Mouse (Mus musculus) intestine, embryonic 16.5 days (tissue): ENCODE results near the gene Fto. TPM values are rescaled to one million over a fixed set of nuclear protein-coding genes. Genes with fewer than 3 reads are reported as not detected.
A peak's percentile ranks its signal among the peaks of the same experiment; 100 is the strongest.

Experiments
- ATAC-seq: fragments of 200-750 bp; cut with Nextera tagmentation; 2 replicates; pipeline ENCODE4 v1.8.0; 2017; ENCODE audit warnings: moderate TSS enrichment, moderate library complexity
- H3K27ac ChIP-seq: fragments of 300-500 bp; sonication (generic); 2 replicates; pipeline ENCODE4 v1.5.1; 2014; ENCODE audit warnings: mild to moderate bottlenecking, low read length
- H3K27me3 ChIP-seq: fragments of 300-500 bp; sonication (generic); replicated peaks from 2 replicates; pipeline ENCODE4 v1.6.1; 2014; ENCODE audit warnings: low read length, control low read depth, mixed read lengths; ENCODE audit not compliant: control insufficient read depth, insufficient read depth
- H3K36me3 ChIP-seq: fragments of 300-500 bp; sonication (generic); 2 replicates; pipeline ENCODE4 v1.6.1; 2014; ENCODE audit warnings: low read length, control low read depth; ENCODE audit not compliant: control insufficient read depth, insufficient read depth
- H3K4me1 ChIP-seq: fragments of 300-500 bp; sonication (generic); 2 replicates; pipeline ENCODE4 v1.6.1; 2014; ENCODE audit warnings: low read length, control low read depth, mixed read lengths; ENCODE audit not compliant: control insufficient read depth, insufficient read depth
- H3K4me2 ChIP-seq: fragments of 300-500 bp; sonication (generic); 2 replicates; pipeline ENCODE4 v1.6.1; 2014; ENCODE audit warnings: low read depth, low read length, control low read depth
- H3K4me3 ChIP-seq: fragments of 300-500 bp; sonication (generic); 2 replicates; pipeline ENCODE4 v1.5.1; 2014; ENCODE audit warnings: mild to moderate bottlenecking, low read length
- H3K9ac ChIP-seq: fragments of 300-500 bp; sonication (generic); 2 replicates; pipeline ENCODE4 v1.6.1; 2014; ENCODE audit warnings: low read depth, low read length
- H3K9me3 ChIP-seq: fragments of 300-500 bp; sonication (generic); 2 replicates; pipeline ENCODE4 v1.6.1; 2016; ENCODE audit warnings: low read length, control low read depth; ENCODE audit not compliant: control insufficient read depth
- WGBS: fragments of 180-500 bp; shearing (Covaris S2); extraction: QIAGEN DNeasy Blood & Tissue Kit; methylation state at CpG from one replicate; pipeline ENCODE4 v1.1.7; 2014; 5-methylcytosine and 5-hydroxymethylcytosine counted together
- polyA plus RNA-seq: library from polyadenylated mRNA; unstranded; fragments of >200 nt; fragmentation: Nextera tagmentation; extraction: Ambion mirVana; gene quantifications from 2 replicates; pipeline ENCODE4 v1.2.1, GENCODE M21; 2015

Fto gene
- polyA plus RNA-seq, 1 experiment from 2014 or later: 58.1 TPM

DNA sequence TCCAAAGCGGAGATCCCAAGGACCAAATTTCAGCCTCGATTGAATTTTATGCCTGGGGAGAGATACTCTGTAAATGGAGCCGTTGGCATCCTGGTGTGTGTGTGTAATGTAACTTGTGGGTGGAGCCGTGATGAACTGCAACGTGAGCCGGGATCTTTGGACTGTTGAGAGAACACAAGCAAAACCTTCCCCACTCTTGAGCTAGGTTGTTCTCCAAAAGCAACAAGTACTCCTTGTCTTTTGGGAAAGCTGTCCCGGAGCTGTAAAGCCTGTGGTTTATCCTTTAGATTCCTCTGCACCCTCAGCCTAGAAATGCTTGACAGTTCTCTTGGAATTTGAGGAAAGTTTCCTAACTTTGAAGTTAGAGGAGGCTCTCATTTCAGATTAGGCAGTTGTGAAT lies 78.9 kb downstream of the Fto start:
- no peak for ATAC-seq
- Histone ChIP-seq H3K4me1 (0 out of 2 replicates have a peak, but pooled peaks cover 4% of the 10 kb centered on the region), H3K36me3 (no peaks in the 10 kb centered on the region), H3K27ac (no peak overlapping the region), H3K9ac (no peak overlapping the region), H3K4me3 (no peak overlapping the region), H3K4me2 (no peak overlapping the region), H3K27me3 (no peaks in the 10 kb centered on the region), H3K9me3 (no peaks in the 10 kb centered on the region)
- 54% methylated on average over 7 of the region's 7 CpGs for WGBS

DNA sequence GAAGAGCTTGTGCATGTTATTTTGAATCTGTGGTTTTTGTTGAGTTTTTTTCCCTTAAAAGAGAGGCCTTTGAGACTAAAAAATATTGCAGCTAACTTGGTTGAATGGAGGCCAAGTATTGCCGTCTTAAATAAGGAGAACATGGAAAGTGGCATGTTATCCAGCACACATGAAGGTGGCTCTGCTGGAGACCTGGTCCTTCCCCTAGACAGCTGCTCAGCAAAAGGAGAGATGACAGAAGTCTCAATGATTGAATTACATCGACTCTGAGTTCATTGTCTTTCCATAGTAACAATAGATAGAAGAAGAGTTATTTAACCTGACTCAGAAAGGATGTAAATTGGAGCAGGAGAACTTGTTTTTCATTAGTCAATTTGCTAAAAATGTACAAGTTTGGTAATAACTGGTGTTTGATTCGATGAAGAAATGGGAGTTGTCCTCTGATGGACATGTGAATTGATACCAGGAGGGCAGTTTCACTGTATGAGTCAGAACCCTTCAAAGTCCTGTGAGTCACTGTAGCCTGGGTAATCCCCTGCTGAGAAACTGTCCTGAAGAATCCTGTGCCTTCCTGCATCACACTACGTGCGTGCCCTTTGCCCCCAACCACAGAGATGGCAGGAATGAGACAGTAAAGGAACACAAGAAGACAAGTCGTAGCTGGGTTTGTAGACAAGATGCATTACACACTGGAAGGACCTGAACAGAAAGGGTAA lies 82.2 kb downstream of the Fto start:
- WGBS: 76% methylated on average over 6 of the region's 6 CpGs
- Histone ChIP-seq H3K4me1 (no peaks in the 10 kb centered on the region), H3K36me3 (no peaks in the 10 kb centered on the region), H3K9ac (no peak overlapping the region), H3K4me2 (no peak overlapping the region), H3K27me3 (no peaks in the 10 kb centered on the region), H3K4me3 (no peak overlapping the region), H3K27ac (no peak overlapping the region), H3K9me3 (no peaks in the 10 kb centered on the region)
- peak; percentile 88 for ATAC-seq

DNA sequence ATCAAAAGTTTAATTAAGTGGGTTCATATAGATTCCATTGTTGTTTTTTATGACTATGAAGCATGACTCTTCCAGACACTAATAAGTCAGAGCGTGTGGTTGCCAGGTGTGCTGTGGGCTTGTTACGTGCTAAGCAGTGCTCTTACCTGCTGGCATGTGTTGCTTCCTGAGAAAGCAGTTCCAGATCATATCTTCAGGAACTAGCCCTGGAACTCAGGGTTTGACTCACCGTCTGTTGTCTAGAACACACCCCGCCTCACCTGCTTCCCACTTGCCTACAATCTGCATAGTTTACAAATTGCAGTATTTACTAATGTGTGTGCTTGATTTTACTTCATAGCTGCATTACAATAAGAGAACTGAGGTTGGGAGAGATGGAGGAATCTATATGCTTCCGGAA lies 84.7 kb downstream of the Fto start:
- H3K27ac ChIP-seq: no peak overlapping the region
- no peak overlapping the region for H3K9ac ChIP-seq
- H3K27me3 ChIP-seq: no peaks in the 10 kb centered on the region
- peaks cover 5% of the 10 kb centered on the region for H3K4me1 ChIP-seq
- no peak overlapping the region for H3K4me3 ChIP-seq
- no peaks in the 10 kb centered on the region for H3K36me3 ChIP-seq
- H3K4me2 ChIP-seq: no peak overlapping the region
- no peaks in the 10 kb centered on the region for H3K9me3 ChIP-seq
- WGBS: 94% methylated on average over 5 of the region's 5 CpGs
- ATAC-seq: no peak

DNA sequence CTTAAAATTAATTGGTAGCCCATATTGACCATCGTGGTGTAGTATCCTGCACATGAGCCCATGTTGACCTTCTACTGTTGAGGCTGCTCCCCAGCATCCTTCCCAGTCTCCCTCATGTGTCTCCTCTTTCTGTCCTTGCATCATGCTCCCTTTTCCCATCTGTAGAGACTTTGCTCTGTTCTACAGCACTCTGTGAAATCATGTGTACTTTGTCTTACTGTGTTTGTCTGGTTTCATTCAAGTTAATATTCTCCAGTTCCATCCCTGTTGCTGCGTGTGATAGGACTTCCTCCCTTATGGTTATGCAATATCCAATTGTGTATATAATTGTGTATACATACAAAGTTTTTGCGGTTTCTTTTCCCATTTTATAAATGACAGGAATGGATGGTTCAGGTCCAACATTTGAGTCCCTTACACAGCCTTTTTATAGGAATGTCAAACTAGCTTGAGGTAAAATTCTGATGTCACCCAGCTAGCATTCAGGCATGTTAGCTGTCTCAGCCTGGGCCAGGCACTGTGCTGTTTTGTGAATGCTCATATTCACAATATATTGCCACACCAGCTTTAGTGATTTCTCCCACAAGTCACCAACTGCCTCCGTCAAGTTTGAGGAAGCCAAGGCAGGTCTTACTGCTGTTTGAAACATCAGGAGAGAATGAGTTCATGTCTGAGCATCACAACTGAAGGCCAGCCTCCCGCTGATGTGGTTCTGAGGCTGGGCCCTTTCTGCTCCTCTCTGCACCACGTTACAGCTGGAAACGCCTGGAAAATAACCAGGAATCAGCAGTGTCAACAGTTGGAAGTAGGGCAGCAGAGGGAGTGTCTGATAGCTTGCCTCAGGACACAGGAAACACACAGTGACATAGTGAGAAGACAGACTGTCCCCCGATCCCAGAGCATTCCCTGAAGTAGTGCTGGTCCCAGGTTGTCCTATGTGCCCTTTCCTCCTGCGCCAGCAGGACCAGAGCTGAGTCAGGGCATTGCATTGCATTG lies 90.0 kb downstream of the Fto start:
- ATAC-seq: peak; percentile 35
- no peak overlapping the region; the same call in 1 of the 2 replicates for H3K27ac ChIP-seq
- 71% methylated on average over 9 of the region's 9 CpGs for WGBS
- H3K4me1 ChIP-seq: peaks cover 25% of the 10 kb centered on the region
- no peak overlapping the region for H3K9ac ChIP-seq
- no peaks in the 10 kb centered on the region for H3K27me3 ChIP-seq
- H3K4me3 ChIP-seq: no peak overlapping the region
- H3K9me3 ChIP-seq: no peaks in the 10 kb centered on the region
- no peak overlapping the region for H3K4me2 ChIP-seq
- no peaks in the 10 kb centered on the region for H3K36me3 ChIP-seq

DNA sequence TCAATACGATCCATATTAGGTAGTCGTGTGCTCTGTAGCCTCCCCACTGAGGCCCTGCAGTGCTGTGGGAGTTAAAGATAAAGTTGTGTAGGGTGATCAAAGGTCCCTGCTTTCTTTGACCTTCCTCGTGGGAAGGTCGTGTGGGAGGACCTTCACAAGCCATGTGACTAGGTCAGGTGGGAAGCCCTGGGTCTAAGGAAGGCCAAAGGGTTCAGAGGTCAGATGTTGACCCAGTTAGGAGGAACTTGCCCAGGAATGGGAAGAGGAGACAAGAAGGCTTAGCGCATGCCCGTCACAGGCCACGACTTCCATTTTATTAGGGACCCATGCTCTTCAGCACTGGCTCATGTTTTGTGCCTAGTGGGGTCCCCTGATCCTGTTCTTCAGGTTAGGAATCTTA lies 91.0 kb downstream of the Fto start:
- Histone ChIP-seq H3K4me2 (no peak overlapping the region), H3K27me3 (no peaks in the 10 kb centered on the region), H3K4me3 (no peak overlapping the region), H3K9ac (no peak overlapping the region), H3K36me3 (no peaks in the 10 kb centered on the region), H3K27ac (no peak overlapping the region), H3K4me1 (peaks cover 32% of the 10 kb centered on the region), H3K9me3 (no peaks in the 10 kb centered on the region)
- ATAC-seq: no peak
- 86% methylated on average over 7 of the region's 7 CpGs for WGBS

DNA sequence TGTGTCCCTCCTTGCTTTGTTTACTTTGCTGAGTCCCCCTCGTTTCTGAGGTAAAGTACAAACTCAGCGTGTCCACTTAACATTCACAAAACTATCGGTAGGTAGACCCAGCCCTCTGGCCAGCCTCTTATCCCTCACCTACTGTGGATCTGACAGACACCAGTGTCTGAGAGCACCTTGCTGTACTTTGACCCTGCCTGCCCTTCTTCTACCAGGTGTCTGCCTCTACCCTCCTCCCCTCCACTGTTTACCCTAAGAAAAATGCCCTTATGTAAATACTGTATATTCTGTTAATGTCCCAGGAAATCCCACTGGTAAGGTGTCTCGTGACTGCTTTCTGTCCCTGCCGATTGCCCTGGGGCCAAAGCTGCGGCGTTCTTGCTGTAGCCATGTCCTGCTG lies 91.8 kb downstream of the Fto start:
- WGBS: 47% methylated on average over 7 of the region's 7 CpGs
- H3K36me3 ChIP-seq: no peaks in the 10 kb centered on the region
- H3K9me3 ChIP-seq: no peaks in the 10 kb centered on the region
- no peak overlapping the region for H3K4me2 ChIP-seq
- no peak overlapping the region for H3K9ac ChIP-seq
- no peaks in the 10 kb centered on the region for H3K27me3 ChIP-seq
- H3K4me3 ChIP-seq: no peak overlapping the region
- peaks cover 32% of the 10 kb centered on the region for H3K4me1 ChIP-seq
- H3K27ac ChIP-seq: no peak overlapping the region
- ATAC-seq: peak; percentile 72

DNA sequence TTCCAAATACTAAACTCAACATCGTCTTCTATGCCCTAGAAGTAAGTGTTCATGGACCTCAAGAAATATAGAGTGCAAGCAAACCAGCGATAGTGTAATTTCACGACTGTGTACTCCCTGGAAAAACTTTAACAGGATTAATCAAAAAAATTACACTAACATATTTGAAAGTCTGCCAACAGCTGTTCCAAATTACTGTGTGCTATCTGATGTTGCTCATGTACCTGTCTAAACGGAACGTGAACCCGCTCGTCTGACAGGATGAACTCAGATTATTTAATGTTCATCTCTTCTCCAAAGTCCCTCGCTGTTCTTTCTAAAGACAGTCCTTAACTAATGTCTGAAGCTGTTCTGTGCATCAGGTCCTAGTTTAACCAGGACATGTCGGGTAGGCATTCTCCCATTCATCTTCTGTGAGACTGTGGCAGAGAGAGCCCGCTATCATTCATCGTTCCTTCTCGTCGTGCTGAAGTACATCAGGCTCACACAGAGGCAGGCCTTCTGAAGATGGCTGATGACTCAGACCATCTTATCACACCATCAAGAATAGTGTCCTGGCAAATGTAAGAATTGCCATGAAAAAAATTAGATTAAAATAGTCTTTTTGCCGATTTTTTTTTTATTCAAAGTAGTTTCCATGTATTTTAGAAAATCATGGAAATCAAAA lies 93.4 kb downstream of the Fto start:
- Histone ChIP-seq H3K9ac (no peak overlapping the region), H3K4me2 (no peak overlapping the region), H3K4me1 (peaks cover 32% of the 10 kb centered on the region), H3K36me3 (no peaks in the 10 kb centered on the region), H3K27me3 (no peaks in the 10 kb centered on the region), H3K4me3 (no peak overlapping the region), H3K27ac (no peak overlapping the region), H3K9me3 (no peaks in the 10 kb centered on the region)
- no peak for ATAC-seq
- 76% methylated on average over 14 of the region's 14 CpGs for WGBS

DNA sequence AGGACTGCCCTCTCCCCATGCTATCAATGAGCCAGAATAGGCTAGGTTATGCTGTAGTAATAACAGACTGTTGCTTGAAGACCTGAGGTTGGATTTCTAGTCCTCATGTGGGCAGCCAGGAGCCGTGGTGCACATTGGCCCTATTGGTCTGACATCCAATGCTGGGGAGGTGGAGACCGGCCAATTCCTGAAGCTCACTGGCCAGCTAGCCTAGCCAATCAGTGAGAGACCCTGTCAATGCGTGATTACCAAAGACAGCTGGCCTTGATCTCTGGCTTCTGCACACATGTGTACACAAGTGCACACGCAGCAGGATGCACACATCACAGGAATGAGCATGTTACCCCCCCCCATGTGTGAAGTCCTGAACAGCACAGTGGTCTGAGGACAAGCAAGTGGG lies 94.6 kb downstream of the Fto start:
- Histone ChIP-seq H3K4me2 (no peak overlapping the region), H3K9me3 (no peaks in the 10 kb centered on the region), H3K4me3 (no peak overlapping the region), H3K9ac (no peak overlapping the region), H3K27ac (no peak overlapping the region), H3K4me1 (peaks cover 27% of the 10 kb centered on the region), H3K27me3 (no peaks in the 10 kb centered on the region), H3K36me3 (no peaks in the 10 kb centered on the region)
- 79% methylated on average over 4 of the region's 4 CpGs for WGBS
- 0 out of 2 replicates have a peak, but pooled peaks have one; percentile 12 for ATAC-seq

DNA sequence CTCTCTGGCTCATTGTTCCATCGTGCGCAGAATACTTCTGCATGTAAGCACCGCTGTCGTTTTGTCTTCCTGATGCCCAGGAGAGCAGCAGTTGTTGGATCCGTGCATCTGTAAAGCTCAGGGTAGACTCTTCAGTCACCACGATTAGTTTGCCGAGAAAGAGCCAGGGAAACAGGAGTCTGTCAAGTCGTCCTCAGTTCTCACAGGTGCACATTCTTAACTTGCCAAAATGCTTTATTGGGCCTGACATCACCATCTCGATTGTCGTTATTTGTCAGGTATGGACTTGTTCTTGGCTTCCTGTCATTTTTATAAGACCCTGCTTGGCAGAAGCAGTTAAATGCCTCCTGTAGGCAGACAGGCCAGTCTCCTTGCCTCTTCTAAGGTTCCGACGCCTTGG lies 96.7 kb downstream of the Fto start:
- no peak overlapping the region for H3K9ac ChIP-seq
- peaks cover 16% of the 10 kb centered on the region for H3K4me1 ChIP-seq
- no peak overlapping the region for H3K4me3 ChIP-seq
- H3K27me3 ChIP-seq: no peaks in the 10 kb centered on the region
- H3K4me2 ChIP-seq: no peak overlapping the region
- ATAC-seq: no peak
- H3K36me3 ChIP-seq: no peaks in the 10 kb centered on the region
- H3K9me3 ChIP-seq: no peaks in the 10 kb centered on the region
- H3K27ac ChIP-seq: no peak overlapping the region
- WGBS: 85% methylated on average over 12 of the region's 12 CpGs
